Comparison of ENCODE assay signal across 24 mouse cellular contexts in genomic region chr12:13291453-13291852, GRCm38 (mm10). TPM values are rescaled to one million over a fixed set of nuclear protein-coding genes. Genes with fewer than 3 reads are reported as not detected.
A peak's percentile ranks its signal among the peaks of the same experiment; 100 is the strongest.
DNase-seq lines count a peak whose midpoint lies in the region; ATAC-seq lines count a peak whose summit lies in the region.
"Had no signal": no experiment of that assay in that cellular context is flagged by ENCODE, and none has a peak within 500 bp of the region (broad histone marks: within the 10 kb centered on the region; RNA-seq: fewer than 3 reads in every experiment).

No protein-coding gene starts in this region.

- H3K9me3 ChIP-seq in embryonic facial prominence, embryonic 14.5 days (ENCODE audit: control insufficient read depth, low read length) = no peaks in the 10 kb centered on the region
- no peaks in the 10 kb centered on the region for H3K9me3 ChIP-seq in embryonic facial prominence, embryonic 10.5 days
- no peaks in the 10 kb centered on the region for H3K9me3 ChIP-seq in kidney, embryonic 14.5 days (ENCODE audit: control insufficient read depth, low read length)
- no peaks in the 10 kb centered on the region for H3K9me3 ChIP-seq in kidney, embryonic 16.5 days (ENCODE audit: low read length)
- H3K9me3 ChIP-seq: embryonic facial prominence, embryonic 13.5 days; forebrain, embryonic 13.5 days; forebrain, embryonic 15.5 days; G1E had no signal

- peak; percentile 76; the same call in 1 of the 2 replicates for ATAC-seq in embryonic facial prominence, embryonic 14.5 days (ENCODE audit: low read depth)
- peak; percentile 43; the same call in 1 of the 2 replicates for ATAC-seq in kidney, embryonic 14.5 days (ENCODE audit: low FRiP score, low TSS enrichment)
- peak; percentile 65; the same call in 1 of the 2 replicates for ATAC-seq in kidney, embryonic 16.5 days (ENCODE audit: low FRiP score, low TSS enrichment)
- ATAC-seq: activated CD4-positive, CD25-positive, alpha-beta regulatory T cell, adult 4 months; CD4-positive, CD25-positive, alpha-beta regulatory T cell, adult 4 months; forebrain, embryonic 13.5 days; forebrain, embryonic 15.5 days; forebrain, postnatal 0 days; Patski had no signal

- H3K36me3 ChIP-seq in embryonic facial prominence, embryonic 14.5 days (ENCODE audit: control insufficient read depth, insufficient read depth, low read length) = peaks cover 21% of the 10 kb centered on the region
- peaks cover 18% of the 10 kb centered on the region for H3K36me3 ChIP-seq in embryonic facial prominence, embryonic 10.5 days (replicated peaks)
- H3K36me3 ChIP-seq in kidney, embryonic 14.5 days (ENCODE audit: control insufficient read depth, insufficient read depth, low read length) = peaks cover 6% of the 10 kb centered on the region; the same call in 1 of the 2 replicates
- peaks cover 11% of the 10 kb centered on the region; the same call in 1 of the 2 replicates for H3K36me3 ChIP-seq in kidney, embryonic 16.5 days (ENCODE audit: insufficient read depth, low read length)

- H3K4me1 ChIP-seq in embryonic facial prominence, embryonic 14.5 days (ENCODE audit: control insufficient read depth, insufficient read depth, low read length) = no peaks in the 10 kb centered on the region
- H3K4me1 ChIP-seq in embryonic facial prominence, embryonic 10.5 days = peaks cover 5% of the 10 kb centered on the region
- no peaks in the 10 kb centered on the region for H3K4me1 ChIP-seq in kidney, embryonic 14.5 days (ENCODE audit: control insufficient read depth, insufficient read depth, low read length)
- 0 out of 2 replicates have a peak, but pooled peaks cover 4% of the 10 kb centered on the region for H3K4me1 ChIP-seq in kidney, embryonic 16.5 days (ENCODE audit: insufficient read depth, low read length)
- H3K4me1 ChIP-seq: forebrain, embryonic 13.5 days had no signal

- DNase-seq in embryonic facial prominence, embryonic 14.5 days (ENCODE audit: low spot score) = no peak
- DNase-seq in embryonic facial prominence, embryonic 10.5 days (ENCODE audit: low spot score) = no peak
- no peak for DNase-seq in kidney, postnatal 4 days
- no peak for DNase-seq in kidney, postnatal 10 days
- DNase-seq: adrenal gland, adult 8-10 months; adrenal gland, postnatal 14 days; adrenal gland, postnatal 36 days; B cell, adult 2 months; cerebellum, adult 11-12 months; cerebellum, adult 2 months; cerebellum, adult 9-10 months; cerebellum, postnatal 10 days; cerebellum, postnatal 25 days; forebrain, postnatal 0 days had no signal

- no peak overlapping the region for H3K27ac ChIP-seq in embryonic facial prominence, embryonic 14.5 days (replicated peaks; ENCODE audit: low read depth, low read length)
- H3K27ac ChIP-seq in embryonic facial prominence, embryonic 10.5 days (replicated peaks) = no peak overlapping the region
- H3K27ac ChIP-seq in kidney, embryonic 14.5 days (ENCODE audit: low read depth, low read length) = no peak overlapping the region
- H3K27ac ChIP-seq in kidney, embryonic 16.5 days (ENCODE audit: low read length) = no peak overlapping the region
- H3K27ac ChIP-seq: embryonic facial prominence, embryonic 13.5 days; forebrain, embryonic 13.5 days; forebrain, embryonic 15.5 days had no signal

- H3K4me3 ChIP-seq in embryonic facial prominence, embryonic 14.5 days (ENCODE audit: low read depth, low read length) = no peak overlapping the region
- H3K4me3 ChIP-seq in embryonic facial prominence, embryonic 10.5 days = no peak overlapping the region
- H3K4me3 ChIP-seq in kidney, embryonic 14.5 days (ENCODE audit: low read length) = no peak overlapping the region
- no peak overlapping the region for H3K4me3 ChIP-seq in kidney, embryonic 16.5 days (ENCODE audit: low read length)
- H3K4me3 ChIP-seq: embryonic facial prominence, embryonic 13.5 days; forebrain, embryonic 13.5 days; forebrain, embryonic 15.5 days had no signal

- WGBS in embryonic facial prominence, embryonic 14.5 days = 62% methylated on average over 2 of the region's 2 CpGs
- 76% methylated on average over 2 of the region's 2 CpGs for WGBS in embryonic facial prominence, embryonic 10.5 days
- 51% methylated on average over 2 of the region's 2 CpGs for WGBS in kidney, embryonic 14.5 days
- 47% methylated on average over 2 of the region's 2 CpGs for WGBS in kidney, embryonic 16.5 days

- no peak overlapping the region for H3K4me2 ChIP-seq in embryonic facial prominence, embryonic 14.5 days (ENCODE audit: low read depth, low read length)
- no peak overlapping the region for H3K4me2 ChIP-seq in kidney, embryonic 14.5 days (replicated peaks; ENCODE audit: low read depth, low read length)
- no peak overlapping the region for H3K4me2 ChIP-seq in kidney, embryonic 16.5 days (replicated peaks; ENCODE audit: low read depth, low read length)
- H3K4me2 ChIP-seq: embryonic facial prominence, embryonic 13.5 days; forebrain, embryonic 13.5 days; forebrain, embryonic 15.5 days had no signal

- no peak overlapping the region for H3K9ac ChIP-seq in embryonic facial prominence, embryonic 14.5 days (ENCODE audit: low read depth, low read length)
- H3K9ac ChIP-seq in kidney, embryonic 14.5 days (ENCODE audit: low read depth, low read length) = no peak overlapping the region
- no peak overlapping the region for H3K9ac ChIP-seq in kidney, embryonic 16.5 days (replicated peaks; ENCODE audit: low read length)
- H3K9ac ChIP-seq: embryonic facial prominence, embryonic 13.5 days; forebrain, embryonic 13.5 days; forebrain, embryonic 15.5 days; forebrain, postnatal 0 days had no signal

- no peaks in the 10 kb centered on the region for H3K27me3 ChIP-seq in embryonic facial prominence, embryonic 14.5 days (replicated peaks; ENCODE audit: control insufficient read depth, insufficient read depth, low read length)
- H3K27me3 ChIP-seq in embryonic facial prominence, embryonic 10.5 days (replicated peaks; ENCODE audit: low read depth, poor library complexity, severe bottlenecking) = no peaks in the 10 kb centered on the region
- no peaks in the 10 kb centered on the region for H3K27me3 ChIP-seq in kidney, embryonic 14.5 days (ENCODE audit: control insufficient read depth, insufficient read depth, low read length)
- H3K27me3 ChIP-seq in kidney, embryonic 16.5 days (ENCODE audit: insufficient read depth, low read length) = no peaks in the 10 kb centered on the region
- H3K27me3 ChIP-seq: CH12.LX; embryonic facial prominence, embryonic 13.5 days; forebrain, embryonic 13.5 days; forebrain, embryonic 15.5 days; Patski had no signal

RNA-seq across cellular contexts. Expression of gene Nbas, which starts 22.5 kb away (rescaled TPM):
- polyA plus RNA-seq in embryonic facial prominence, embryonic 14.5 days (2014; fragmentation: Nextera tagmentation; extraction: Ambion mirVana) = 20.9 and 22.3 TPM in 2 replicates
- polyA plus RNA-seq in embryonic facial prominence, embryonic 10.5 days (2016; fragmentation: Nextera tagmentation; extraction: Ambion mirVana) = 16.2 and 17.2 TPM in 2 replicates
- 11.7 and 18.3 TPM in 2 replicates for polyA plus RNA-seq in kidney, embryonic 14.5 days (2014; fragmentation: Nextera tagmentation; extraction: Ambion mirVana)
- polyA plus RNA-seq in kidney, embryonic 16.5 days (2015; fragmentation: Nextera tagmentation; extraction: Ambion mirVana) = 12.9 and 14.7 TPM in 2 replicates

RNA-seq across cellular contexts. Expression of gene Ddx1, which starts 42.4 kb away (rescaled TPM):
- 128 and 148 TPM in 2 replicates for polyA plus RNA-seq in embryonic facial prominence, embryonic 14.5 days (2014; fragmentation: Nextera tagmentation; extraction: Ambion mirVana)
- polyA plus RNA-seq in embryonic facial prominence, embryonic 10.5 days (2016; fragmentation: Nextera tagmentation; extraction: Ambion mirVana) = 199 and 202 TPM in 2 replicates
- 132 and 179 TPM in 2 replicates for polyA plus RNA-seq in kidney, embryonic 14.5 days (2014; fragmentation: Nextera tagmentation; extraction: Ambion mirVana)
- 151 and 156 TPM in 2 replicates for polyA plus RNA-seq in kidney, embryonic 16.5 days (2015; fragmentation: Nextera tagmentation; extraction: Ambion mirVana)
